Comparison of ENCODE assay signal across 17 mouse cellular contexts in genomic region chr4:139828871-139829590, GRCm38 (mm10). TPM values are rescaled to one million over a fixed set of nuclear protein-coding genes. Genes with fewer than 3 reads are reported as not detected.
DNase-seq lines count a peak whose midpoint lies in the region; ATAC-seq lines count a peak whose summit lies in the region.
"Had no signal": no experiment of that assay in that cellular context is flagged by ENCODE, and none has a peak within 500 bp of the region (broad histone marks: within the 10 kb centered on the region; RNA-seq: fewer than 3 reads in every experiment).

No protein-coding gene starts in this region.

- WGBS in limb, embryonic 13.5 days = 5% methylated on average over 16 of the region's 16 CpGs
- 3% methylated on average over 16 of the region's 16 CpGs for WGBS in limb, embryonic 10.5 days
- WGBS in embryonic facial prominence, embryonic 14.5 days = 13% methylated on average over 16 of the region's 16 CpGs
- 26% methylated on average over 16 of the region's 16 CpGs for WGBS in midbrain, embryonic 14.5 days

- H3K9ac ChIP-seq in limb, embryonic 13.5 days = no peak overlapping the region
- peak overlapping the region; percentile 36; the same call in 1 of the 2 replicates for H3K9ac ChIP-seq in embryonic facial prominence, embryonic 14.5 days (ENCODE audit: low read depth, low read length)
- H3K9ac ChIP-seq in midbrain, embryonic 14.5 days (replicated peaks; ENCODE audit: low read length) = peak overlapping the region; percentile 67; the same call in 1 of the 2 replicates
- H3K9ac ChIP-seq: forebrain, embryonic 13.5 days; heart, embryonic 13.5 days; hindbrain, embryonic 15.5 days; liver, embryonic 13.5 days had no signal

- no peak for ATAC-seq in limb, embryonic 13.5 days (ENCODE audit: low FRiP score, low read depth)
- no peak for ATAC-seq in embryonic facial prominence, embryonic 14.5 days (ENCODE audit: low read depth)
- no peak for ATAC-seq in midbrain, embryonic 14.5 days (ENCODE audit: low FRiP score, low TSS enrichment)
- ATAC-seq: forebrain, embryonic 13.5 days had no signal

- H3K9me3 ChIP-seq in limb, embryonic 13.5 days = no peaks in the 10 kb centered on the region
- no peaks in the 10 kb centered on the region for H3K9me3 ChIP-seq in limb, embryonic 10.5 days (replicated peaks)
- no peaks in the 10 kb centered on the region for H3K9me3 ChIP-seq in embryonic facial prominence, embryonic 14.5 days (ENCODE audit: control insufficient read depth, low read length)
- H3K9me3 ChIP-seq in midbrain, embryonic 14.5 days (ENCODE audit: control insufficient read depth, low read length) = no peaks in the 10 kb centered on the region
- H3K9me3 ChIP-seq: forebrain, embryonic 13.5 days; heart, embryonic 13.5 days; hindbrain, embryonic 15.5 days; liver, embryonic 13.5 days had no signal

- H3K27ac ChIP-seq in limb, embryonic 13.5 days = no peak overlapping the region
- H3K27ac ChIP-seq in limb, embryonic 10.5 days = no peak overlapping the region
- no peak overlapping the region for H3K27ac ChIP-seq in embryonic facial prominence, embryonic 14.5 days (replicated peaks; ENCODE audit: low read depth, low read length)
- peak overlapping the region; percentile 50 for H3K27ac ChIP-seq in midbrain, embryonic 14.5 days (replicated peaks; ENCODE audit: low read depth, low read length)
- H3K27ac ChIP-seq: forebrain, embryonic 13.5 days; heart, embryonic 13.5 days; hindbrain, embryonic 15.5 days; liver, embryonic 13.5 days had no signal

- H3K4me1 ChIP-seq in limb, embryonic 13.5 days = peaks cover 23% of the 10 kb centered on the region
- peaks cover 36% of the 10 kb centered on the region for H3K4me1 ChIP-seq in limb, embryonic 10.5 days
- H3K4me1 ChIP-seq in embryonic facial prominence, embryonic 14.5 days (ENCODE audit: control insufficient read depth, insufficient read depth, low read length) = no peaks in the 10 kb centered on the region
- H3K4me1 ChIP-seq in midbrain, embryonic 14.5 days (ENCODE audit: control insufficient read depth, insufficient read depth, low read length) = peaks cover 32% of the 10 kb centered on the region
- H3K4me1 ChIP-seq: liver, embryonic 13.5 days had no signal

- H3K4me3 ChIP-seq in limb, embryonic 13.5 days = no peak overlapping the region
- H3K4me3 ChIP-seq in limb, embryonic 10.5 days = no peak overlapping the region
- peak overlapping the region; percentile 44 for H3K4me3 ChIP-seq in embryonic facial prominence, embryonic 14.5 days (ENCODE audit: low read depth, low read length)
- peak overlapping the region; percentile 47 for H3K4me3 ChIP-seq in midbrain, embryonic 14.5 days (replicated peaks; ENCODE audit: low read depth, low read length)
- H3K4me3 ChIP-seq: liver, embryonic 13.5 days had no signal

- DNase-seq in limb, embryonic 10.5 days (ENCODE audit: low spot score) = no peak
- no peak for DNase-seq in embryonic facial prominence, embryonic 14.5 days (ENCODE audit: low spot score)
- no peak for DNase-seq in midbrain, embryonic 14.5 days
- peak; percentile 56 to 73 for DNase-seq in thymus, postnatal 36 days
- DNase-seq in cerebellum, postnatal 36 days = no peak
- no peak for DNase-seq in adrenal gland, postnatal 36 days
- no peak for DNase-seq in lung, adult 18-20 months
- DNase-seq: adrenal gland, adult 8-10 months; gastrocnemius, postnatal 14 days; kidney, adult 9 months; liver, embryonic 13.5 days had no signal

- H3K4me2 ChIP-seq in limb, embryonic 13.5 days (replicated peaks) = peak overlapping the region; percentile 44
- peak overlapping the region; percentile 48 for H3K4me2 ChIP-seq in embryonic facial prominence, embryonic 14.5 days (ENCODE audit: low read depth, low read length)
- H3K4me2 ChIP-seq in midbrain, embryonic 14.5 days (ENCODE audit: low read length) = peak overlapping the region; percentile 59
- H3K4me2 ChIP-seq: liver, embryonic 13.5 days had no signal

- peaks cover 100% of the 10 kb centered on the region for H3K27me3 ChIP-seq in limb, embryonic 13.5 days
- peaks cover 100% of the 10 kb centered on the region for H3K27me3 ChIP-seq in limb, embryonic 10.5 days (ENCODE audit: low read depth, poor library complexity, severe bottlenecking)
- peaks cover 99% of the 10 kb centered on the region for H3K27me3 ChIP-seq in embryonic facial prominence, embryonic 14.5 days (replicated peaks; ENCODE audit: control insufficient read depth, insufficient read depth, low read length)
- H3K27me3 ChIP-seq in midbrain, embryonic 14.5 days (ENCODE audit: control insufficient read depth, insufficient read depth, low read length) = peaks cover 78% of the 10 kb centered on the region; the same call in 1 of the 2 replicates

- H3K36me3 ChIP-seq in limb, embryonic 13.5 days = no peaks in the 10 kb centered on the region
- no peaks in the 10 kb centered on the region for H3K36me3 ChIP-seq in limb, embryonic 10.5 days
- no peaks in the 10 kb centered on the region for H3K36me3 ChIP-seq in embryonic facial prominence, embryonic 14.5 days (ENCODE audit: control insufficient read depth, insufficient read depth, low read length)
- H3K36me3 ChIP-seq in midbrain, embryonic 14.5 days (ENCODE audit: control insufficient read depth, insufficient read depth, low read length) = no peaks in the 10 kb centered on the region
- H3K36me3 ChIP-seq: heart, embryonic 13.5 days; hindbrain, embryonic 15.5 days; liver, embryonic 13.5 days had no signal

RNA-seq across cellular contexts. Expression of gene Pax7, which starts 4.3 kb away (rescaled TPM):
- polyA plus RNA-seq in limb, embryonic 13.5 days (2015; fragmentation: Nextera tagmentation; extraction: Ambion mirVana) = 0.90 and 0.92 TPM in 2 replicates
- polyA plus RNA-seq in limb, embryonic 10.5 days (2016; fragmentation: Nextera tagmentation; extraction: Ambion mirVana) = 0.11 and 0.14 TPM in 2 replicates
- 2.6 TPM in 2 replicates for polyA plus RNA-seq in embryonic facial prominence, embryonic 14.5 days (2014; fragmentation: Nextera tagmentation; extraction: Ambion mirVana)
- 9.1 and 9.2 TPM in 2 replicates for polyA plus RNA-seq in midbrain, embryonic 14.5 days (2014; fragmentation: Nextera tagmentation; extraction: Ambion mirVana)
- not detected for total RNA-seq in adrenal gland, postnatal 36 days (2021)
- total RNA-seq: adrenal gland, adult 8-10 months; common myeloid progenitor, adult 5-6 weeks; neutrophil, adult 5-6 weeks had no signal
- polyA plus RNA-seq: heart, embryonic 13.5 days; liver, embryonic 13.5 days had no signal

Comparison
In these comparisons a context has a peak if more than half of its experiments do, and no peak if none do; other contexts are left out.
1. H3K4me3 ChIP-seq: peak in embryonic facial prominence, embryonic 14.5 days (single experiment) and midbrain, embryonic 14.5 days (single experiment); none in limb, embryonic 13.5 days (single experiment) and limb, embryonic 10.5 days (single experiment).
2. DNase-seq: peak in thymus, postnatal 36 days (2 of 2); none in limb, embryonic 10.5 days (single experiment), embryonic facial prominence, embryonic 14.5 days (single experiment), midbrain, embryonic 14.5 days (single experiment), cerebellum, postnatal 36 days (0 of 2), adrenal gland, postnatal 36 days (0 of 2) and lung, adult 18-20 months (0 of 2).
3. Peak in every context shown above with its lines, with median percentiles within 50 percentile points of each other: H3K4me2 ChIP-seq.